Mouse (Mus musculus): ENCODE results near the gene Dcun1d3.

DNA sequence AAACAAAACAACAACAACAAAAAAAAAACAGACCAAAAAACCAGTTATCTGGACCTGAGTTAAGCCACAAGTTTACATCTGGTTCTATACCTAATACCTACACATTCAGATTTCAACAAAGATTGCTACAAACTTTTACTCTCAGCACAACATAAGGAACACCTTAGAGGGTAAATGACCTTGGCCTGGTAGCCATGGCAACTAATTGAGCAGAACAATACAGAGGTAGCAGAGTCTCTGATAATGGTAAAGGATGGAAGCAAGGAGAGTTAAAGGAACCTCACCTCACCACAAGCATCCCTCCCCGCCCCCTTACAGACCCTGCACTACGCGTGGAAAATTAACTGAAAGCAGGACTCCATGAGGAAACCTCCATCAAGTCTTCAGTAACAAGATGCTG lies 36.0 kb downstream of the Dcun1d3 start:
- TF ChIP-seq CTCF (IDR thresholded peaks at IDR 0.05; ENCODE audit: low read depth, low read length) = no peak
- TF ChIP-seq GATA1 (IDR thresholded peaks at IDR 0.05; ENCODE audit: borderline replicate concordance, low read length) = no peak
- TF ChIP-seq TAL1 (conservative IDR thresholded peaks at IDR 0.05; ENCODE audit: low read depth, low read length) = no peak
- TF ChIP-seq POLR2AphosphoS5 (IDR thresholded peaks at IDR 0.05; ENCODE audit: insufficient replicate concordance, low read depth, low read length) = no peak
